Mouse (Mus musculus): ENCODE measurements at regions not wholly inside any gene's neighbourhood (a gene's known extent, or its start where the extent isn't known, plus 50 kb on each side); places are given as distances from the start of the nearest gene placed in this dataset.
A peak's percentile ranks its signal among the peaks of the same experiment; 100 is the strongest.

DNA sequence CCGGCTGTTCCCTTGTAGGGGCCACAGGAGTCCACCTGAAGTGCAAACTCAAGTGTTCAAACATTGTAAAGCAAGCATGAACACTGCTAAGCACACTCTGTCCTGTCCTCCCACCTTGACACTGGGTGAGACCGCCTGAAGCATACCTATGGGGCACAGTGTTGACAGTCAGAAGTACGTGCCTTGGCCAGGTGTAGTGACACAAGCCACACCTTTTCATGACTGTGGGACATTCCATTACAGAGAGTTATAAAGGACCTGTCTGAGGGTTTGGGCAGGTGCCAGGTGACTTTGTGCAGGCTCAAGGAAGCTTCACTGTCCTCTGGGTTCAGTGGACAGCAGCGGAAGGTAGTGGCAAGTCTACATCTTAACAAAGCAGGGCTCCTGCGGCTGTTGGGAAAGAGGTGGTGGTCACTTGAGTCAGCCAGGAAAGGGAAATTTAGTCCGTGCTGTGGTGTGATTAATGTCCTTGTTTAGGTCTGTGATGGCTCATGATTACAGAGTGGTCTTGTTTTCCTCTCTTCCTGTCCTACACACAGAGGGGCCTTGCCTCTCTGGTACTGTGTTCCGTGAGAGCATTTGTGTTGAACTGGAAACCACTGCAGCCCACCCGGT, 112.5 kb downstream of the Nufip1 start:
- Histone ChIP-seq H3K36me3 (no peaks in the 10 kb centered on the region), H3K27me3 (replicated peaks) (no peaks in the 10 kb centered on the region), H3K4me2 (replicated peaks) (no peak overlapping the region), H3K4me3 (no peak overlapping the region), H3K4me1 (peaks cover 8% of the 10 kb centered on the region; the same call in 1 of the 2 replicates), H3K9ac (no peak overlapping the region), H3K9me3 (no peaks in the 10 kb centered on the region), H3K27ac (no peak overlapping the region)
- ATAC-seq (ENCODE audit: low FRiP score, low read depth) = no peak
- WGBS = 84% methylated on average over 8 of the region's 8 CpGs

DNA sequence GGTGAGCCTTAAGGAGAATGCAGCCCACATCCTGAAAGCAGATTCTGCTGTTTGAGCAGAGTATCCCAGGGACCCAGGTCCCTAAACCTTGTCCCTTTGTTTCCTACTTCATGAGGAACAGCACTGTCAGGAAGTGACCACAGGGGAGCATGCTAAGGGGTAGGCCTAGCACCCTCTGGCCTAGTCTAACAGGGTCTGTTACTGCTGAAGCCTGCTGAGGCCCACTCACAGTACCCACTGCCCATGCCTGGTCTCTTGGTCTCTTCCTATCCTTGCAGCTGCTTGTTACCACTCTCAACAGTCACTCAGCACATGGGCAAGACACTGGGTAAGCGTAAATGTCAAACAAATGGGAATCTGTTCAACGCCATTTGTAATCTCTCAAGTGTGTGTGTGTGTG, 113.2 kb downstream of the Nufip1 start:
- Histone ChIP-seq H3K9ac (no peak overlapping the region), H3K27ac (no peak overlapping the region), H3K27me3 (replicated peaks) (no peaks in the 10 kb centered on the region), H3K9me3 (no peaks in the 10 kb centered on the region), H3K36me3 (no peaks in the 10 kb centered on the region), H3K4me3 (no peak overlapping the region), H3K4me2 (replicated peaks) (no peak overlapping the region), H3K4me1 (peaks cover 8% of the 10 kb centered on the region; the same call in 1 of the 2 replicates)
- ATAC-seq (ENCODE audit: low FRiP score, low read depth) = no peak
- 89% methylated on average over 2 of the region's 2 CpGs for WGBS

DNA sequence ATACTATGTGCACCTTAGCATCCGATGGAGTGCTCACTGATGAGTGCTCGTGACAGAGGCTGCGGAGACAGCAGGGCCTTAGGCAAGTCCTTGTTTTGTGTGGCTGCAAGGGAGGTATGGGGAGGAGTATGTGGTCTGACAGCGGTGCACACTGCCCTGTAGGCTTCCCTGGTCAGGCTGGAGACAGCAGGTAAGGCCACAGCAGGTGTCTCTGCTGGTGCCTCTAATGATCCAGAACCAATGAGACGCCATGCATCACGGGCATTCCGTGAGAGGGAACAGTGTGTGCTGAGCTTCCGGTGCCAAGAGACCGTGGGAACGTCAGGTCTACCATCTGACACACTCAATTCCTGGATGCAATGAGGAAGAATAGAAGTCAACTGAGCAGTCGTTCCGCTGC, 114.8 kb downstream of the Nufip1 start:
- H3K4me3 ChIP-seq = no peak overlapping the region
- H3K4me2 ChIP-seq (replicated peaks) = no peak overlapping the region
- ATAC-seq (ENCODE audit: low FRiP score, low read depth) = no peak
- H3K36me3 ChIP-seq = no peaks in the 10 kb centered on the region
- no peak overlapping the region for H3K9ac ChIP-seq
- H3K27me3 ChIP-seq (replicated peaks) = no peaks in the 10 kb centered on the region
- H3K27ac ChIP-seq = no peak overlapping the region
- WGBS = 77% methylated on average over 12 of the region's 12 CpGs
- H3K9me3 ChIP-seq = no peaks in the 10 kb centered on the region
- peaks cover 8% of the 10 kb centered on the region; the same call in 1 of the 2 replicates for H3K4me1 ChIP-seq

DNA sequence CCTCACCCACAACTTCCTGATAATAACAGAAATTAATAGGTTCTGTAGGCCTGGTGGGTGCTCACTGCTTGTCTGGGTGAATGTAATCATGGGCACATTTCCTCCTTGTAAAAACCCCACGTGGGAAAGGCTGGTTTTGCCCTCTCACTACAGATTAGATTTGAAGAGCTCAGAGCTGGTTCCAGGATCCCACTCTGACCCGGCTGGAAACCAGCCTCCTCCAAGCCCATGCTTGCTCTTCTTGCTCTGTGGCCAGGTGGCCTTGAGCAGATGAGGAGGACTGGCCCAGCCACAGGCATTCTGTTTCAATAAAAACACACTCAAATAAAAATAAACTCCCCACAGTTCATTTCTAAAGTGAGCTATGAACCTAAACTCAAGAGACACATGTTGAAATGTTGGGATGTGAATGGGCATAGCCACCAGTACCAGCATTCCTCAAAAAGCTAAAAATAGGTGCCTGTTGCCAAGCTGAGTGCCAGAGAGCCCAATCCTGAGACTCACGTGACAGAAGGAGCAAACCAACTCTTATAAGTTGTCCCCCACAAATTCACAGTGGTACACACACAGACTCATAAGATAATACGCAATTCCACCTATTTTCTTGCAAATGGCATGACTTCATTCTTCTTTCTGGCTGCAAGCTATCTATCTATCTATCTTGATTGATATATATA, 116.1 kb downstream of the Nufip1 start:
- Histone ChIP-seq H3K27me3 (replicated peaks) (no peaks in the 10 kb centered on the region), H3K4me2 (replicated peaks) (no peak overlapping the region), H3K4me1 (peaks cover 4% of the 10 kb centered on the region; the same call in 1 of the 2 replicates), H3K36me3 (no peaks in the 10 kb centered on the region), H3K4me3 (no peak overlapping the region), H3K9me3 (no peaks in the 10 kb centered on the region), H3K9ac (no peak overlapping the region), H3K27ac (no peak overlapping the region)
- 80% methylated on average over 4 of the region's 4 CpGs for WGBS
- ATAC-seq (ENCODE audit: low FRiP score, low read depth) = no peak

DNA sequence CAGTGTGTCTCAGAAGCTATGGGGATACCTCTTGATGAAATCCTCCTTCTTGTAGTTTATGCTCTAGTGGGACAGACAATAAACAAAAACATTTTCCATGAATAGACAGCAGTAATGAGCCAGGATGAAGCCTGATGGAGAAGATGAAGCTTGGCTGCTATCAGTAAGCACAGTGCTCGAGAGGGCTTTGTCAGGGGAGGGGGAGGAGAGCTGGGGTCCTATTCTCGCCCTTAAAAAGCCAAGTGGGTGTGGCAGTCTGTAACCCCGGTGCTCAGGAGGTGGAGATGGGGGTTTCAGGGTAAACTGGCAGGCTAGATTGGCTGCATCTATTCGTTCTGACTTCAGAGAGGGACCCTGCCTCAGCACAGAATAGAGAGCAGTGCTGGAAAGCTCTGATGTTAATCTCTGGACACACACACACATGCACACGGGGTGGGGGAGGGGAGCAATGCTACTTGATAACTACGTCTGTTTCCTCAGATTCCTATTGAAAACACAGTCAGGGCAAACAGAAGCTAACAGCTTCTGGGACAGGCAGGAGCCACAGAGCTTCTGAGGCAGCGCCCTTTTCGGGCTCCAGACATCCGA, 118.4 kb downstream of the Nufip1 start:
- 63% methylated on average over 9 of the region's 9 CpGs for WGBS
- H3K36me3 ChIP-seq = no peaks in the 10 kb centered on the region
- H3K9me3 ChIP-seq = no peaks in the 10 kb centered on the region
- no peaks in the 10 kb centered on the region for H3K4me1 ChIP-seq
- ATAC-seq (ENCODE audit: low FRiP score, low read depth) = no peak
- H3K4me3 ChIP-seq = no peak overlapping the region
- H3K27ac ChIP-seq = no peak overlapping the region
- no peaks in the 10 kb centered on the region for H3K27me3 ChIP-seq (replicated peaks)
- no peak overlapping the region for H3K4me2 ChIP-seq (replicated peaks)
- no peak overlapping the region for H3K9ac ChIP-seq

DNA sequence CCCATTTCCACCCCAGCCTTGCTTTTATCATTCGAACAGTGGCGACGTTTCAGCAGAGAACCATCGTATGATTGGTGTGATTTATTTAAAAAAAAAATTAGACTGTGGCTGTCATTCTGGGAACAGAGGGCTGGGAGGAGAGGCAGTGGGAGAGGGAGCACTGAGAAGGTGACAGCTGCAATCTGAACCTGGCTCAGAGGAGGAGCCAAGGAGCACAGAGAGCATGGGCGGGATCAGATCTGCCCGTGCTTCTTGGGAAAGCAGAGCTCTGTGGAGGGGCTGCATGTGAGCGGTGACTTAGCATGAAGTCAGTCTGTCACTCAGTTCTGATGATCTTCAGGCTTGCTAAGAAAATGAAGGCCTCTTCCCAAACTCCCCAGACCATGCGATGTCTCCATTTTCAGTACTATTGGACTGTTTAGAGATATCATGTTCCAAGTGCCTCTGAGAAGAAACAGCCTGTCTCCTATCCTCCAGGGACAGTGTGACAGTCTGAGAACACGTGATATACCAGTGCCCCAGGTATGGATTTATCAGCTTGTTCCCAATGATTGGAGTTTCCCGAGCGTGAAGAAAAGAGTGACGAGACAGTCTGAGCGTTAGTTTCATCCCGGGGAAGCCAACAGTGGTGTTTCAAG, 129.3 kb downstream of the Nufip1 start:
- Histone ChIP-seq H3K4me3 (no peak overlapping the region), H3K27me3 (replicated peaks) (no peaks in the 10 kb centered on the region), H3K9ac (no peak overlapping the region), H3K4me2 (replicated peaks) (no peak overlapping the region), H3K27ac (no peak overlapping the region), H3K4me1 (peaks cover 16% of the 10 kb centered on the region), H3K36me3 (no peaks in the 10 kb centered on the region), H3K9me3 (no peaks in the 10 kb centered on the region)
- no peak for ATAC-seq (ENCODE audit: low FRiP score, low read depth)
- WGBS = 85% methylated on average over 14 of the region's 14 CpGs

DNA sequence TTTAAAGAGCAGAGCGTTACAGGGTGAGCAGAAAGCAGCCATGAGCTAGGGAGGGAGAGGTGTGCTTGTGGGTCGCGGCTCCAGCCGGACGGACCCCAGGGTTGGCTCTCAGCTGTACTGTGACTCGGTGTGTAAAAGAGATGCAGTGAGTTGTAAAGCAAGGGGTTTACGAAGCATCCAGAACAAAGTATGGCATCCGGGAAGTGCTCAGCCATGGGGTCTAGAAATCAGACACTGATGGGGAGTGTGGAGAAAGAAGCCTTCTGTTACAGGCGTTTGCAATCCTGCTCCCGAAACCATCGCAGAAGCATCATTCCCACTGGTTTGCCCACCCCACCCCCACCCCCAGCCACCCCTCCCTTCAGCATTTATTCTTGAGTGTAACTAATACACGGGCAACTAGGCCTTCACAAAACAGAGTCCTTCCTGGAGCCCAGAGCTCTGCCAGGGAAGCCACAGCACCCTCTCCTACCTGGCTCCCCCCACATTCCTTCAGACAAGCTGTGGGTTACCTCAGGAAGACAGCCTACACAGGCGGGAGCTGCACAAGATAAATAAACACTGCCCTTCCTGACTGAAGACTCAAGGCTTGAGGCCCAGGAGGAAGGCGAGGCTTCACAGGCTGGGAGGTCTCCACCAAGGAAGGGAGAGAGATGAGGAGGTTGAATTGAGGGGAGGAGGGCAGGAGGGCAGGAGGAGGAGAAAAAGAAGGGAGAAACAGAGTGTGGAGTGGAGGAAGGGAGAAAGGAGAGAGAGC, 133.1 kb downstream of the Nufip1 start:
- H3K4me2 ChIP-seq (replicated peaks) = peak overlapping the region; percentile 38

DNA sequence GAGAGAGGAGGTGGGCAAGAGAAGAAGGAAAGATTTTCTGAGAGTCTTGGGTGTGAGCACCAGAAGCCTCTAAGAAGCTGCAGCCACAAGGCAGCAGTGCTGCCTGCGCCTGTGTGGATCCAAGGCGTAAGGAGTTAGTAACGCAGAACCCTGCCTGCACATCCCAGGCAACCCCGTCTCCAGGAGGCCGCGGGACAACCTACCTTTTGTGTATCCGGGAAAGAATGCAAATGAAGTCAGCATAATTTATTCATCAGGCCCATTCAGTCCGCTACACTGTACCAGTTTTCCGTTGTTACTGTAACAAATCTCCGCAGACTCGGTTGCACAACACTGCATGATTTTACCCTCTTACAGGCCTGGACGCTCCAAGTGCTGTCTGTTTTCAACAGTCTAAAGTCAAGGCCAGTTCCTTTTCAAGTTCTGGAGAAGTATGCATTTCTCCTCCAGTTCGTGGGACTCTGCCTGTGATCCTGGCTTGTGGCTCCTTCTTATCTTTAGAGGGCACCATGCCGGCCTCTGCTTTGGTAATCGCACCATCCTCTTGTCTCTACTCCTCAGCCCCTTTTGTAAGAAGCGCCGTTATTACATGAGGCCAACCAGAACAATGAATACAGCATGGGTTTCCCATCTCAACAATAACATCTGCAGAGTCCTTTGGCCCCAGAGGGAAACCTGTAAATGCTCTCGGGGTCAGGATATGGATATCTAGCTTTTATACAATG, 133.8 kb downstream of the Nufip1 start:
- no peaks in the 10 kb centered on the region for H3K9me3 ChIP-seq
- H3K4me1 ChIP-seq = peaks cover 17% of the 10 kb centered on the region
- WGBS = 25% methylated on average over 18 of the region's 18 CpGs
- peak overlapping the region; percentile 38 for H3K4me2 ChIP-seq (replicated peaks)
- peak; percentile 86 for ATAC-seq (ENCODE audit: low FRiP score, low read depth)
- H3K36me3 ChIP-seq = no peaks in the 10 kb centered on the region
- no peaks in the 10 kb centered on the region for H3K27me3 ChIP-seq (replicated peaks)
- peak overlapping the region; percentile 42; the same call in 1 of the 2 replicates for H3K9ac ChIP-seq
- H3K27ac ChIP-seq = peak overlapping the region; percentile 42; the same call in 1 of the 2 replicates
- H3K4me3 ChIP-seq = 0 out of 2 replicates have a peak overlapping the region, but pooled peaks have one; percentile 1

More for the DNA sequence above, 133.1 kb downstream of the Nufip1 start:
- Histone ChIP-seq H3K4me1 (peaks cover 17% of the 10 kb centered on the region), H3K27me3 (replicated peaks) (no peaks in the 10 kb centered on the region), H3K9me3 (no peaks in the 10 kb centered on the region), H3K9ac (peak overlapping the region; percentile 42; the same call in 1 of the 2 replicates), H3K36me3 (no peaks in the 10 kb centered on the region), H3K27ac (peak overlapping the region; percentile 42; the same call in 1 of the 2 replicates), H3K4me3 (0 out of 2 replicates have a peak overlapping the region, but pooled peaks have one; percentile 1)
- peak; percentile 30 for ATAC-seq (ENCODE audit: low FRiP score, low read depth)
- 66% methylated on average over 14 of the region's 14 CpGs for WGBS

DNA sequence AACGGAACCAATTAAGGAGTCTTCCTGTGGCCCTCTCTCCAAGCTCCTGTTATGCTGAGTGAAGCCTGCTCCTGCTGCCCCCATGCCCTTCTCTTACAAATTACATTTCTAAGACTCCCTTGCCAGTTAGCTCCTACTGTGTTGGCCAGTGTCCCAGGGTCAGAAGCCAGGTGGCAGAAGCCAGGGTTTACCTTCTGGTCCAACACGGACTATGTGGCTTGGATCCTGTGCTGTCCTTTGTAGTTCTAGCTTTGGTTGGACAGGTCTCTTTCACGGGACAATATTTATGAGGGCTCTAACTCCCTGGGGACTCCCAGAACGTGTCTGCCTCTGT, 134.3 kb downstream of the Nufip1 start:
- WGBS = 37% methylated on average over 4 of the region's 4 CpGs
- H3K4me1 ChIP-seq = peaks cover 17% of the 10 kb centered on the region
- 0 out of 2 replicates have a peak, but pooled peaks have one; percentile 16 for ATAC-seq (ENCODE audit: low FRiP score, low read depth)
- no peak overlapping the region for H3K9ac ChIP-seq
- H3K36me3 ChIP-seq = no peaks in the 10 kb centered on the region
- H3K27ac ChIP-seq = no peak overlapping the region
- H3K9me3 ChIP-seq = no peaks in the 10 kb centered on the region
- H3K27me3 ChIP-seq (replicated peaks) = no peaks in the 10 kb centered on the region
- 0 out of 2 replicates have a peak overlapping the region, but pooled peaks have one; percentile 38 for H3K4me2 ChIP-seq (replicated peaks)
- no peak overlapping the region for H3K4me3 ChIP-seq

DNA sequence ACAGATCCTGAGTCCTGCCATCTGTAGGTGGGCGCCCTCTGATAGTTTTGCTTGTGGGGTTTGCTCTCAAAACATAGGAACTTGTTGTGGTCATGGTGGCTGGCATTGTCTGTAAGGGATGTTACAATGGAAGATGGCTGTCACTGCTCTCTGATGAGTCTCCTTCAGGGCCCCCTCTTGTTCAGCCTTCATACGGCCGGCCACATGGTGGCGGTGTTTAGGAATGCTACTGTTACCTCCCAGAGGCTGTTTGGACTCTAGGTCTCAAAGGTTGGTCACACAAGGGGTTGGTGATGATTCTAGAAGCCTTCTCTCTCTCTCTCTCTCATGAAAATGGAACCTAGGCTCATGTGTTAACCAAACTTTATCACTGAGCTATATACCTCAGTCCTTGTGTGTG, 137.0 kb downstream of the Nufip1 start:
- Histone ChIP-seq H3K9me3 (no peaks in the 10 kb centered on the region), H3K4me2 (replicated peaks) (no peak overlapping the region), H3K9ac (no peak overlapping the region), H3K27me3 (replicated peaks) (no peaks in the 10 kb centered on the region), H3K27ac (no peak overlapping the region), H3K4me3 (no peak overlapping the region), H3K36me3 (no peaks in the 10 kb centered on the region), H3K4me1 (peaks cover 17% of the 10 kb centered on the region)
- WGBS = 85% methylated on average over 4 of the region's 4 CpGs
- no peak for ATAC-seq (ENCODE audit: low FRiP score, low read depth)

DNA sequence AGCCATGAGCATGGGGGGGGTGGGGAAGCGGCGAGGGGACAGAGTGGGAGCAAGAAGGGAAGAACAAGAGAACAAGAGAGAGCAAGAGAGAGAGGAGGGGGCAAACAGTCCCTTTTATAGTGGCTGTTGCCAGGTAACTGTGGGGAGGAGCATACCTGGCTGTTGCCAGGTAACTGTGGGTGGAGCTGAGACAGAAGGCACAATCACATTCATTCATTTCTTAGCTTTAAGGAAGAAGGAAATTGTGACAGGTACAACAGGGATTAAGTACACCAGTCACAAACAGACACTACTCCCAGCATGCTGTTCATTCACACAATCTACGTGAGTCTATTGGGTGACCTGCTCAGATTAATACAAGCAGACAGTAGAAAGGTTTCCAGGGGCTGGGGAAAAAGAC, 143.2 kb downstream of the Nufip1 start:
- no peak for ATAC-seq (ENCODE audit: low FRiP score, low read depth)
- 35% methylated on average over 3 of the region's 3 CpGs for WGBS
- no peaks in the 10 kb centered on the region for H3K27me3 ChIP-seq (replicated peaks)
- no peak overlapping the region for H3K9ac ChIP-seq
- no peak overlapping the region for H3K4me3 ChIP-seq
- peaks cover 31% of the 10 kb centered on the region for H3K4me1 ChIP-seq
- H3K27ac ChIP-seq = no peak overlapping the region
- H3K4me2 ChIP-seq (replicated peaks) = no peak overlapping the region
- no peaks in the 10 kb centered on the region for H3K36me3 ChIP-seq
- no peaks in the 10 kb centered on the region for H3K9me3 ChIP-seq
